Mouse (Mus musculus): ENCODE data around the gene Nme1. TPM values are rescaled to one million over a fixed set of nuclear protein-coding genes. Genes with fewer than 3 reads are reported as not detected.
"Not testable (repeated sequence)": the region's sequence is repeated elsewhere in the genome, so short reads cannot be mapped to it uniquely, and the experiment has no call there.

The Nme1 gene
- total and polyA plus RNA-seq, 3 experiments = 13.9 to 32.4 (median 19.7) TPM

GRCm38 (mm10) chr11:93929106-93929505 lies 39.2 kb downstream of the Nme1 start:
- H3K36me3 ChIP-seq (ENCODE audit: control insufficient read depth, insufficient read depth, low read length) = no peaks in the 10 kb centered on the region; the same call in none of the 2 replicates

GRCm38 (mm10) chr11:93915019-93915418 lies 53.3 kb downstream of the Nme1 start:
- H3K27ac ChIP-seq; H3K79me2 ChIP-seq (replicated peaks; ENCODE audit: control insufficient read depth, insufficient read depth, low read length); H3K27me3 ChIP-seq (ENCODE audit: control insufficient read depth, insufficient read depth, low read length); H3K36me3 ChIP-seq (ENCODE audit: control insufficient read depth, insufficient read depth, low read length); H3K4me1 ChIP-seq (ENCODE audit: control insufficient read depth, insufficient read depth, low read length); H3K9ac ChIP-seq (ENCODE audit: low read depth, low read length); H3K4me3 ChIP-seq; DNase-seq; intact Hi-C loops (cut with DNase I): not testable (repeated sequence)
- WGBS = 88% methylated on average over 2 of the region's 2 CpGs

More at GRCm38 (mm10) chr11:93929106-93929505, 39.2 kb downstream of the Nme1 start:
- intact Hi-C loops (cut with DNase I) = no loop called here
- Histone ChIP-seq H3K27me3 (ENCODE audit: control insufficient read depth, insufficient read depth, low read length) (no peaks in the 10 kb centered on the region), H3K79me2 (replicated peaks; ENCODE audit: control insufficient read depth, insufficient read depth, low read length) (no peaks in the 10 kb centered on the region), H3K9ac (ENCODE audit: low read depth, low read length) (no peak overlapping the region), H3K27ac (no peak overlapping the region), H3K4me3 (no peak overlapping the region), H3K4me1 (ENCODE audit: control insufficient read depth, insufficient read depth, low read length) (no peaks in the 10 kb centered on the region)
- TF ChIP-seq EP300 (IDR thresholded peaks at IDR 0.05; ENCODE audit: insufficient read depth, low read depth, low read length) (no peak), POLR2A (IDR thresholded peaks at IDR 0.05; ENCODE audit: insufficient read depth, low read depth, low read length) (no peak), CTCF (IDR thresholded peaks at IDR 0.05) (peak; percentile 52)
- DNase-seq = no peak

GRCm38 (mm10) chr11:93911603-93912002 lies 56.7 kb downstream of the Nme1 start:
- Histone ChIP-seq H3K79me2 (replicated peaks; ENCODE audit: control insufficient read depth, insufficient read depth, low read length) (no peaks in the 10 kb centered on the region), H3K27ac (no peak overlapping the region), H3K4me1 (ENCODE audit: control insufficient read depth, insufficient read depth, low read length) (no peaks in the 10 kb centered on the region), H3K36me3 (ENCODE audit: control insufficient read depth, insufficient read depth, low read length) (peaks cover 5% of the 10 kb centered on the region; the same call in 1 of the 2 replicates), H3K4me3 (no peak overlapping the region), H3K27me3 (ENCODE audit: control insufficient read depth, insufficient read depth, low read length) (no peaks in the 10 kb centered on the region), H3K9ac (ENCODE audit: low read depth, low read length) (no peak overlapping the region)
- 91% methylated on average over 3 of the region's 3 CpGs for WGBS
- intact Hi-C loops (cut with DNase I) = no loop called here
- TF ChIP-seq EP300 (IDR thresholded peaks at IDR 0.05; ENCODE audit: insufficient read depth, low read depth, low read length) (no peak), CTCF (IDR thresholded peaks at IDR 0.05) (no peak), POLR2A (IDR thresholded peaks at IDR 0.05; ENCODE audit: insufficient read depth, low read depth, low read length) (no peak)
- DNase-seq = no peak

- intact Hi-C loops (cut with DNase I) = no loop called here
Measured at GRCm38 (mm10) chr11:93908829-93909228, 59.5 kb downstream of the Nme1 start.

GRCm38 (mm10) chr11:93907839-93908238 lies 60.5 kb downstream of the Nme1 start:
- intact Hi-C loops (cut with DNase I) = no loop called here
- 81% methylated on average over 3 of the region's 3 CpGs for WGBS
- Histone ChIP-seq H3K27ac (no peak overlapping the region), H3K36me3 (ENCODE audit: control insufficient read depth, insufficient read depth, low read length) (peaks cover 5% of the 10 kb centered on the region; the same call in 1 of the 2 replicates), H3K4me3 (no peak overlapping the region), H3K27me3 (ENCODE audit: control insufficient read depth, insufficient read depth, low read length) (no peaks in the 10 kb centered on the region), H3K9ac (ENCODE audit: low read depth, low read length) (no peak overlapping the region), H3K4me1 (ENCODE audit: control insufficient read depth, insufficient read depth, low read length) (no peaks in the 10 kb centered on the region), H3K79me2 (replicated peaks; ENCODE audit: control insufficient read depth, insufficient read depth, low read length) (no peaks in the 10 kb centered on the region)
- TF ChIP-seq EP300 (IDR thresholded peaks at IDR 0.05; ENCODE audit: insufficient read depth, low read depth, low read length) (no peak), POLR2A (IDR thresholded peaks at IDR 0.05; ENCODE audit: insufficient read depth, low read depth, low read length) (no peak), CTCF (IDR thresholded peaks at IDR 0.05) (no peak)
- no peak for DNase-seq

More at GRCm38 (mm10) chr11:93908829-93909228, 59.5 kb downstream of the Nme1 start:
- TF ChIP-seq CTCF (IDR thresholded peaks at IDR 0.05) = no peak
- TF ChIP-seq EP300 (IDR thresholded peaks at IDR 0.05; ENCODE audit: insufficient read depth, low read depth, low read length) = no peak
- TF ChIP-seq POLR2A (IDR thresholded peaks at IDR 0.05; ENCODE audit: insufficient read depth, low read depth, low read length) = no peak
- no peak for DNase-seq
- Histone ChIP-seq H3K4me3 (no peak overlapping the region), H3K4me1 (ENCODE audit: control insufficient read depth, insufficient read depth, low read length) (no peaks in the 10 kb centered on the region), H3K36me3 (ENCODE audit: control insufficient read depth, insufficient read depth, low read length) (peaks cover 5% of the 10 kb centered on the region; the same call in 1 of the 2 replicates), H3K79me2 (replicated peaks; ENCODE audit: control insufficient read depth, insufficient read depth, low read length) (no peaks in the 10 kb centered on the region), H3K27ac (no peak overlapping the region), H3K9ac (ENCODE audit: low read depth, low read length) (no peak overlapping the region), H3K27me3 (ENCODE audit: control insufficient read depth, insufficient read depth, low read length) (no peaks in the 10 kb centered on the region)
- WGBS = 77% methylated on average over 9 of the region's 9 CpGs

Other genes starting within 250 kb of the Nme1 start
- gene Utp18, start 82.8 kb downstream of the Nme1 start, total RNA-seq (2021) = 10 to 100 TPM in 1 of 2 experiments, 1 to 10 TPM in 1; 9.9 to 11.3 TPM
- gene Utp18, start 82.8 kb downstream of the Nme1 start, polyA plus RNA-seq (2012; rRNA removed) = 2.9 and 3.4 TPM in 2 replicates
- gene Mbtd1, start 82.7 kb downstream of the Nme1 start, total RNA-seq (2021) = 10 to 100 TPM; 10.8 to 12.3 TPM
- 3.0 and 4.6 TPM in 2 replicates for gene Mbtd1, start 82.7 kb downstream of the Nme1 start, polyA plus RNA-seq (2012; rRNA removed)
- gene Nme2, start 12.3 kb downstream of the Nme1 start, total RNA-seq (2021) = 1,000 to 10,000 TPM in 1 of 2 experiments, 100 to 1,000 TPM in 1; 935 to 1,129 TPM
- gene Nme2, start 12.3 kb downstream of the Nme1 start, polyA plus RNA-seq (2012; rRNA removed) = 469 and 474 TPM in 2 replicates
- gene Gm20390, start 228 bp downstream of the Nme1 start, total RNA-seq (2021) = 10 to 100 TPM in 1 of 2 experiments, 1 to 10 TPM in 1; 7.4 to 11.4 TPM
- gene Gm20390, start 228 bp downstream of the Nme1 start, polyA plus RNA-seq (2012; rRNA removed) = 10.5 and 11.1 TPM in 2 replicates
- gene Spag9, start 27.6 kb upstream of the Nme1 start, total RNA-seq (2021) = 100 to 1,000 TPM; 131 to 155 TPM
- gene Spag9, start 27.6 kb upstream of the Nme1 start, polyA plus RNA-seq (2012; rRNA removed) = 23.9 and 40.7 TPM in 2 replicates
- 10 to 100 TPM; 47.6 to 55.1 TPM for gene Tob1, start 242.9 kb upstream of the Nme1 start, total RNA-seq (2021)
- gene Tob1, start 242.9 kb upstream of the Nme1 start, polyA plus RNA-seq (2012; rRNA removed) = 29.0 and 33.1 TPM in 2 replicates

All from heart, adult 2 months (tissue).